Mouse (Mus musculus) spleen, adult 2 months (tissue): ENCODE results near the gene Hs3st2. TPM values are rescaled to one million over a fixed set of nuclear protein-coding genes. Genes with fewer than 3 reads are reported as not detected.

ENCODE experiments used
- DNase-seq, 2 experiments: peaks; one replicate each; pipeline versions ENCODE4 v3.0.0 to v3.0.0-alpha.2; 2012 to 2021; ENCODE audit warnings: low spot score in 2 of 2, low read depth in 1 of 2
- H3K27ac ChIP-seq: fragments of 200-500 bp; 2 replicates; pipeline ENCODE4 v1.5.1; 2012; ENCODE audit warnings: low read length, inconsistent platforms; ENCODE audit not compliant: insufficient read depth
- H3K27me3 ChIP-seq: fragments of 200-500 bp; 2 replicates; pipeline ENCODE4 v1.6.1; 2012; ENCODE audit warnings: mild to moderate bottlenecking, moderate library complexity, low read length, inconsistent platforms; ENCODE audit not compliant: control insufficient read depth, insufficient read depth
- H3K36me3 ChIP-seq: fragments of 200-500 bp; 2 replicates; pipeline ENCODE4 v1.6.1; 2012; ENCODE audit warnings: mild to moderate bottlenecking, low read length, inconsistent platforms; ENCODE audit not compliant: control insufficient read depth, insufficient read depth
- H3K4me1 ChIP-seq: fragments of 200-500 bp; 2 replicates; pipeline ENCODE4 v1.6.1; 2011; ENCODE audit warnings: inconsistent platforms; ENCODE audit not compliant: control insufficient read depth, insufficient read depth, insufficient read length
- H3K4me3 ChIP-seq: fragments of 200-500 bp; 2 replicates; pipeline ENCODE4 v1.5.1; 2011; ENCODE audit warnings: mild to moderate bottlenecking, inconsistent platforms; ENCODE audit not compliant: insufficient read depth, insufficient read length; ENCODE audit errors: extremely low read depth
- CTCF ChIP-seq: fragments of 200-500 bp; IDR thresholded peaks from 2 replicates; pipeline ENCODE4 v1.5.1; 2011; ENCODE audit warnings: mild to moderate bottlenecking, inconsistent platforms; ENCODE audit not compliant: insufficient read depth, insufficient read length, insufficient replicate concordance; ENCODE audit errors: extremely low read depth
- POLR2A ChIP-seq: fragments of 200-500 bp; IDR thresholded peaks from 2 replicates; pipeline ENCODE4 v1.6.1; 2011; ENCODE audit warnings: low read depth, low read length, inconsistent platforms
- WGBS: fragments of 180-500 bp; shearing (Covaris S2); methylation state at CpG from one replicate; pipeline ENCODE4 v1.1.7; 2018; 5-methylcytosine and 5-hydroxymethylcytosine counted together
- polyA plus RNA-seq: library from polyadenylated mRNA; depleted of rRNA; stranded (reverse); fragments of >200 nt; gene quantifications from 2 replicates; pipeline ENCODE4 v1.2.3, GENCODE M21; 2012

Gene Hs3st2
- polyA plus RNA-seq, 1 experiment, result 12.2 TPM

GRCm38 (mm10) chr7:121484590-121484989, 92.9 kb downstream of the Hs3st2 start:
- Histone ChIP-seq H3K27ac (no peak overlapping the region), H3K36me3 (no peaks in the 10 kb centered on the region), H3K4me1 (peaks cover 9% of the 10 kb centered on the region), H3K27me3 (no peaks in the 10 kb centered on the region), H3K4me3 (no peak overlapping the region)
- no peak for DNase-seq
- 85% methylated on average over 4 of the region's 4 CpGs for WGBS
- TF ChIP-seq CTCF, result no peak
- TF ChIP-seq POLR2A, result no peak

GRCm38 (mm10) chr7:121485266-121485665, 93.6 kb downstream of the Hs3st2 start:
- 52% methylated on average over 2 of the region's 2 CpGs for WGBS
- Histone ChIP-seq H3K27ac (no peak overlapping the region), H3K4me3 (no peak overlapping the region), H3K4me1 (peaks cover 7% of the 10 kb centered on the region), H3K36me3 (no peaks in the 10 kb centered on the region), H3K27me3 (no peaks in the 10 kb centered on the region)
- DNase-seq, result no peak
- TF ChIP-seq POLR2A (no peak), CTCF (no peak)

GRCm38 (mm10) chr7:121487291-121487690, 95.6 kb downstream of the Hs3st2 start:
- no peaks in the 10 kb centered on the region; the same call in 1 of the 2 replicates for H3K4me1 ChIP-seq
- no peak for TF ChIP-seq POLR2A
- TF ChIP-seq CTCF, result no peak
- no peaks in the 10 kb centered on the region for H3K36me3 ChIP-seq
- no peak overlapping the region for H3K4me3 ChIP-seq
- no peaks in the 10 kb centered on the region for H3K27me3 ChIP-seq
- 71% methylated on average over 6 of the region's 6 CpGs for WGBS
- H3K27ac ChIP-seq, result no peak overlapping the region
- DNase-seq, result no peak

GRCm38 (mm10) chr7:121489401-121489800, 97.7 kb downstream of the Hs3st2 start:
- Histone ChIP-seq H3K4me1 (no peaks in the 10 kb centered on the region; the same call in 1 of the 2 replicates), H3K36me3 (no peaks in the 10 kb centered on the region), H3K27ac (no peak overlapping the region), H3K27me3 (no peaks in the 10 kb centered on the region), H3K4me3 (no peak overlapping the region)
- DNase-seq, result no peak
- WGBS, result 82% methylated on average over 9 of the region's 9 CpGs
- TF ChIP-seq CTCF, result no peak
- TF ChIP-seq POLR2A, result no peak

GRCm38 (mm10) chr7:121491455-121492005, 99.9 kb downstream of the Hs3st2 start:
- no peak overlapping the region for H3K27ac ChIP-seq
- 80% methylated on average over 3 of the region's 3 CpGs for WGBS
- no peaks in the 10 kb centered on the region for H3K36me3 ChIP-seq
- TF ChIP-seq POLR2A, result no peak
- no peak for TF ChIP-seq CTCF
- H3K4me3 ChIP-seq, result no peak overlapping the region
- no peaks in the 10 kb centered on the region for H3K27me3 ChIP-seq
- DNase-seq, result no peak
- H3K4me1 ChIP-seq, result no peaks in the 10 kb centered on the region; the same call in 1 of the 2 replicates

- no peak overlapping the region for H3K27ac ChIP-seq
- H3K4me3 ChIP-seq, result no peak overlapping the region
- no peaks in the 10 kb centered on the region for H3K36me3 ChIP-seq
- WGBS, result 89% methylated on average over 17 of the region's 17 CpGs
- no peak for TF ChIP-seq CTCF
- no peak for TF ChIP-seq POLR2A
- H3K4me1 ChIP-seq, result no peaks in the 10 kb centered on the region
- no peak for DNase-seq
- H3K27me3 ChIP-seq, result no peaks in the 10 kb centered on the region
Measured at GRCm38 (mm10) chr7:121500516-121500915, 108.9 kb downstream of the Hs3st2 start.

- H3K4me3 ChIP-seq, result no peak overlapping the region
- WGBS, result 85% methylated on average over 10 of the region's 10 CpGs
- no peaks in the 10 kb centered on the region for H3K27me3 ChIP-seq
- no peak for TF ChIP-seq CTCF
- TF ChIP-seq POLR2A, result no peak
- no peak for DNase-seq
- no peaks in the 10 kb centered on the region for H3K36me3 ChIP-seq
- H3K4me1 ChIP-seq, result no peaks in the 10 kb centered on the region
- H3K27ac ChIP-seq, result no peak overlapping the region
Measured at GRCm38 (mm10) chr7:121501666-121502065, 110.0 kb downstream of the Hs3st2 start.
